Mouse (Mus musculus): ENCODE measurements at regions not wholly inside any gene's neighbourhood (a gene's known extent, or its start where the extent isn't known, plus 50 kb on each side); places are given as distances from the start of the nearest gene placed in this dataset.
"Not testable (repeated sequence)": the region's sequence is repeated elsewhere in the genome, so short reads cannot be mapped to it uniquely, and the experiment has no call there.

GRCm38 (mm10) chr1:161621291-161621690 lies 126.8 kb downstream of the Tnfsf18 start:
- peak; percentile 90 for DNase-seq (ENCODE audit: inconsistent ontology term)

- not testable (repeated sequence) for DNase-seq (ENCODE audit: inconsistent ontology term)
These were observed 119.6 kb downstream of the Tnfsf18 start for GRCm38 (mm10) chr1:161614091-161614490.

GRCm38 (mm10) chr1:161613658-161614057 lies 119.2 kb downstream of the Tnfsf18 start:
- not testable (repeated sequence) for DNase-seq (ENCODE audit: inconsistent ontology term)

- DNase-seq (ENCODE audit: inconsistent ontology term) = peak; percentile 85
These were observed 113.0 kb downstream of the Tnfsf18 start for GRCm38 (mm10) chr1:161607446-161607845.

- peak; percentile 24 for DNase-seq (ENCODE audit: inconsistent ontology term)
These were observed 107.7 kb downstream of the Tnfsf18 start for GRCm38 (mm10) chr1:161602150-161602549.

GRCm38 (mm10) chr1:161601167-161601566 lies 106.7 kb downstream of the Tnfsf18 start:
- no peak for DNase-seq (ENCODE audit: inconsistent ontology term)

- DNase-seq (ENCODE audit: inconsistent ontology term) = peak; percentile 42
These were observed 103.7 kb downstream of the Tnfsf18 start for GRCm38 (mm10) chr1:161598167-161598566.

- DNase-seq (ENCODE audit: inconsistent ontology term) = no peak
These were observed 82.1 kb downstream of the Tnfsf18 start for GRCm38 (mm10) chr1:161576530-161576929.

- DNase-seq (ENCODE audit: inconsistent ontology term) = no peak
These were observed 81.5 kb downstream of the Tnfsf18 start for GRCm38 (mm10) chr1:161575939-161576338.

GRCm38 (mm10) chr1:161575171-161575570 lies 80.7 kb downstream of the Tnfsf18 start:
- DNase-seq (ENCODE audit: inconsistent ontology term) = no peak

GRCm38 (mm10) chr1:161570762-161571161 lies 76.3 kb downstream of the Tnfsf18 start:
- DNase-seq (ENCODE audit: inconsistent ontology term) = no peak

- no peak for DNase-seq (ENCODE audit: inconsistent ontology term)
These were observed 73.4 kb downstream of the Tnfsf18 start for GRCm38 (mm10) chr1:161567826-161568225.

GRCm38 (mm10) chr1:161560368-161560767 lies 65.9 kb downstream of the Tnfsf18 start:
- DNase-seq (ENCODE audit: inconsistent ontology term) = peak; percentile 47
